Mouse (Mus musculus): ENCODE data around the gene Zfp422. TPM values are rescaled to one million over a fixed set of nuclear protein-coding genes. Genes with fewer than 3 reads are reported as not detected.
A peak's percentile ranks its signal among the peaks of the same experiment; 100 is the strongest.

Zfp422 gene
- polyA plus RNA-seq, 1 experiment from 2014 or later: 313 TPM

DNA sequence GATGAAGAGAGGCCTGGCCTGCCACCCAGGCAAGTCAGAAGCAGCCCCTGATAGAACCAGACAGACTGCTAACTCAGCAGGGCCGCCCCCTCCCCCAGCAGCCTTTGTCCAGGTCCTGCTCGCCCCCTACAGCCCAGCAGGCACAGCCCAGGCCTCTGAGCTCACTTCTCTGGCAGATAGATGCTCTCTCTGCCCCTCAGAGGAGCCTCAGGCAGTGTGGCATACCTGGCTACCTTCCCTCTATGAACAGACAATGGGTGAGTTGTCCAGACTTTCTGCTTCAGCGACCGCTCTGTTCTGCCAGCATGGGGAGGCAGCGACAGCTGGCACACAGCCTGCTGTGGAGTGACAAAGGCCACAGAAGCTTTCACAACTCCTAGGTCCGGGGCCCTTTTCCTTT lies 41.3 kb upstream of the Zfp422 start:
- Histone ChIP-seq H3K4me2 (replicated peaks; ENCODE audit: low read depth, low read length) (peak overlapping the region; percentile 3), H3K27me3 (ENCODE audit: control insufficient read depth, insufficient read depth, low read length) (no peaks in the 10 kb centered on the region), H3K27ac (ENCODE audit: low read depth, low read length) (peak overlapping the region; percentile 84), H3K36me3 (ENCODE audit: control insufficient read depth, insufficient read depth, low read length) (no peaks in the 10 kb centered on the region), H3K9ac (ENCODE audit: low read depth, low read length) (peak overlapping the region; percentile 33), H3K4me3 (ENCODE audit: low read depth, low read length) (no peak overlapping the region), H3K9me3 (ENCODE audit: control insufficient read depth, low read length) (no peaks in the 10 kb centered on the region), H3K4me1 (replicated peaks; ENCODE audit: control insufficient read depth, insufficient read depth, low read length) (peaks cover 21% of the 10 kb centered on the region)
- DNase-seq (ENCODE audit: low spot score) (peak; percentile 70), ATAC-seq (ENCODE audit: low FRiP score) (0 out of 2 replicates have a peak, but pooled peaks have one; percentile 8)
- 13% methylated on average over 6 of the region's 6 CpGs for WGBS

DNA sequence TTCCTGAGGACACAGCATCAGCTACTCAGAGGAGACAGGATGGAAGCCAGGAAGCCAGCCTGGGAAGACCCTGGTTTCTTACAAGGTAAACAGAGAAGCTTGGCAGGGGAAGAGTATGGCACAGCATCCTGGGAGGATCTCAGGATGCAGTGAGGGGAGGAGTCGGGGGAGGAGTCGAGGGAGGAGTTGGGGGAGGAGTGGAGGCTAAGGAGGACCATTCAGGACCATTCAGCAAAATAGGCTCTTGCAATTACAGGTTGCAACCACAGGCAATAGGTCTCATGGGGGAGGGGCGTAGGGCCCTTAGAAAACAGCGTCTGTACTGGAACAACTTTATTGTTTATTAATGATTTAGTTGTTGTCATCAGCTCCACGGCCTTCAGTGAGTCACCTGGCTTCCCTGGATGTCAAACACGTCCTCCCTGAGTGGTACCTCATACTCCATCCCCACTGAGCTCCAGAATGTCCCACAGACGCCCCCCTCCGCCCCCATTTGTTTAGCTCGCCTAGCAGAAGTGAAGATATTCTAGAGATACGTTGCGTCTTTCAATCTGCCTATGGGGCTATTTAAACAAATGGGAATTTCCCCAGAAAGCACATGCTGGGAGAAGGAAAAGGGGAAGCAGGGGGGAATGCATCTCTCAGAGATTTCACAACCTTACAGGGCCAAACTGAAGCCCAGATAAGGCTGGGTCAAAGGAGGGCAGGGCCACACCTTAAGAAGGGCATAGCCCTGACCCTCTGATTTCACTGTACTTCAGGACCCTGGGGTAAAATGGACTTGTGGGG lies 40.1 kb upstream of the Zfp422 start:
- no peak overlapping the region; the same call in 1 of the 2 replicates for H3K27ac ChIP-seq (ENCODE audit: low read depth, low read length)
- no peaks in the 10 kb centered on the region for H3K27me3 ChIP-seq (ENCODE audit: control insufficient read depth, insufficient read depth, low read length)
- H3K4me1 ChIP-seq (replicated peaks; ENCODE audit: control insufficient read depth, insufficient read depth, low read length): peaks cover 19% of the 10 kb centered on the region
- no peaks in the 10 kb centered on the region for H3K36me3 ChIP-seq (ENCODE audit: control insufficient read depth, insufficient read depth, low read length)
- H3K4me2 ChIP-seq (replicated peaks; ENCODE audit: low read depth, low read length): no peak overlapping the region; the same call in 1 of the 2 replicates
- 42% methylated on average over 11 of the region's 11 CpGs for WGBS
- peak; percentile 44 for DNase-seq (ENCODE audit: low spot score)
- H3K9ac ChIP-seq (ENCODE audit: low read depth, low read length): no peak overlapping the region
- ATAC-seq (ENCODE audit: low FRiP score): no peak
- H3K9me3 ChIP-seq (ENCODE audit: control insufficient read depth, low read length): no peaks in the 10 kb centered on the region
- no peak overlapping the region for H3K4me3 ChIP-seq (ENCODE audit: low read depth, low read length)

DNA sequence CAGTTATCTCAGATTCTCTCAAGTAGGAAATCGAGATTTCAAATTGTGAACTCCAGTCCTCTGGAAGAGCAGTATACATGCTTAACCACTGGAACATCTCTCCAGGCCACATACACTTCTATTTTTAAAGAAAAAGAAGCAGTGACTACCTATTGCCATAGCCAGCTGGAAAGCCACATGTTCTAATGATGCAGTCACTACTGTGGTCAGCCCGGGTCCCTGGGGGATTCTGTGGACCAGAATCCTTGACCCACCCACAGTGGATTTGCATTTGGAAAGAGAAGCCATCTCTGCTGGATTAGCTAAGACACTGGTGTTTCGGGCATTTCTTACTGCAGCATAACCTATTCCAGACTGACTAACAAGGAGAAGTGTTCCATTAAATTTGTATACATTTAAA lies 38.6 kb upstream of the Zfp422 start:
- H3K27ac ChIP-seq (ENCODE audit: low read depth, low read length): peak overlapping the region; percentile 24
- WGBS: 68% methylated on average over 3 of the region's 3 CpGs
- DNase-seq (ENCODE audit: low spot score): peak; percentile 51
- no peak for ATAC-seq (ENCODE audit: low FRiP score)
- no peak overlapping the region for H3K4me3 ChIP-seq (ENCODE audit: low read depth, low read length)
- H3K4me2 ChIP-seq (replicated peaks; ENCODE audit: low read depth, low read length): no peak overlapping the region
- H3K36me3 ChIP-seq (ENCODE audit: control insufficient read depth, insufficient read depth, low read length): no peaks in the 10 kb centered on the region
- no peaks in the 10 kb centered on the region for H3K27me3 ChIP-seq (ENCODE audit: control insufficient read depth, insufficient read depth, low read length)
- H3K9ac ChIP-seq (ENCODE audit: low read depth, low read length): no peak overlapping the region
- H3K4me1 ChIP-seq (replicated peaks; ENCODE audit: control insufficient read depth, insufficient read depth, low read length): peaks cover 19% of the 10 kb centered on the region
- no peaks in the 10 kb centered on the region for H3K9me3 ChIP-seq (ENCODE audit: control insufficient read depth, low read length)

DNA sequence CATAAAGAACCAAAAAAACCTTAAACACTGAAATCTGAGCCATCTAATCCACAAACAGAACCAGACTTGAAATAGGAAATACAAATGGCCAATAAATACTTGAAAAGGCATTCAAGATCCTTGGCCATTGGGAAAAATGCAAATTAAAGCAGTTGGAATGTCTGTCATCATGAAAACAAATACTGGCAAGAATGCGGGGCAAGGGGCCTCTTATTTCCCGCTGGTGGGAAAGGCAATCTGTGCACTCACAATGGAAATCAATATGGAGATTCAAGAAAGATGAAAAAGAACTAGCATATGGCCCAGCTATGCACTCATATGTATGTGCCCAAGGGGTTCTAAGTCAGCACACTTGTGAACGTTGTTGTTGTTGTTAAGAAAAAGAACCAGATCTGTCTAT lies 38.1 kb upstream of the Zfp422 start:
- peaks cover 19% of the 10 kb centered on the region for H3K4me1 ChIP-seq (replicated peaks; ENCODE audit: control insufficient read depth, insufficient read depth, low read length)

DNA sequence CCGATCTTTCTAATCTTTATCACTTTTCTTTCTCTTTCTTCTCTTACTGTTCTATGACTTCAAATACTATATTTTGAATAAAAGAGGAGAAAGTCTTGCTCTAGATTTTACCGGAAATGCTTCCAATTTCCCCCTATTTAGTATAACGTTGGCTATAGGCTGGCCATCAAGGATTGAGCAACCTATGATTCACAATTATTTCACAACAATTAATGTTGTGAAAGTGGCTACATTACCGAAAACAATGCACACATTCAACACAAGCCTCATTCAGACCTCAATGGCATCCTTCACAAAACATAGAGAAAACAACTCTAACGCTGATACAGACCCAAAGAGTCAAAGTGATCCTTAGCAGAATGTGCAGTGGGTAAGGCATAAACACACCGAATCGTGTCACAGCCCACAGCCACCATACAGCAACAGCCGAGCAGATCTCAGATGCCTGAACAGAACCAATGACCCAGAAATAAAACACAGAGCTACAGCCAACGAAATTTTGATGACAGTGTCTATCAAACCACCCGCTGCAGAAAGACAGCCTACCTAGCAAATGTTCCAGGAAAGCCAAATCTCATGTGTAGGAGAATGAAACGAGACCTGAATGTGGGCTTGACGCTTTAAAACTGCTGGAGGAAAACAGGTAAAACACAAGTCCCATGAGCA lies 37.4 kb upstream of the Zfp422 start:
- H3K36me3 ChIP-seq (ENCODE audit: control insufficient read depth, insufficient read depth, low read length): no peaks in the 10 kb centered on the region
- no peak overlapping the region for H3K4me3 ChIP-seq (ENCODE audit: low read depth, low read length)
- H3K9ac ChIP-seq (ENCODE audit: low read depth, low read length): no peak overlapping the region
- H3K27me3 ChIP-seq (ENCODE audit: control insufficient read depth, insufficient read depth, low read length): no peaks in the 10 kb centered on the region
- 70% methylated on average over 12 of the region's 12 CpGs for WGBS
- H3K4me2 ChIP-seq (replicated peaks; ENCODE audit: low read depth, low read length): peak overlapping the region; percentile 17; the same call in 1 of the 2 replicates
- no peaks in the 10 kb centered on the region for H3K9me3 ChIP-seq (ENCODE audit: control insufficient read depth, low read length)
- no peak for ATAC-seq (ENCODE audit: low FRiP score)
- DNase-seq (ENCODE audit: low spot score): no peak
- H3K27ac ChIP-seq (ENCODE audit: low read depth, low read length): peak overlapping the region; percentile 49; the same call in 1 of the 2 replicates
- H3K4me1 ChIP-seq (replicated peaks; ENCODE audit: control insufficient read depth, insufficient read depth, low read length): peaks cover 17% of the 10 kb centered on the region

More for the DNA sequence above, 38.1 kb upstream of the Zfp422 start:
- no peak overlapping the region for H3K9ac ChIP-seq (ENCODE audit: low read depth, low read length)
- 31% methylated on average over 3 of the region's 3 CpGs for WGBS
- ATAC-seq (ENCODE audit: low FRiP score): no peak
- H3K36me3 ChIP-seq (ENCODE audit: control insufficient read depth, insufficient read depth, low read length): no peaks in the 10 kb centered on the region
- DNase-seq (ENCODE audit: low spot score): peak; percentile 48
- peak overlapping the region; percentile 24 for H3K27ac ChIP-seq (ENCODE audit: low read depth, low read length)
- no peaks in the 10 kb centered on the region for H3K27me3 ChIP-seq (ENCODE audit: control insufficient read depth, insufficient read depth, low read length)
- no peak overlapping the region for H3K4me2 ChIP-seq (replicated peaks; ENCODE audit: low read depth, low read length)
- H3K9me3 ChIP-seq (ENCODE audit: control insufficient read depth, low read length): no peaks in the 10 kb centered on the region
- H3K4me3 ChIP-seq (ENCODE audit: low read depth, low read length): no peak overlapping the region

DNA sequence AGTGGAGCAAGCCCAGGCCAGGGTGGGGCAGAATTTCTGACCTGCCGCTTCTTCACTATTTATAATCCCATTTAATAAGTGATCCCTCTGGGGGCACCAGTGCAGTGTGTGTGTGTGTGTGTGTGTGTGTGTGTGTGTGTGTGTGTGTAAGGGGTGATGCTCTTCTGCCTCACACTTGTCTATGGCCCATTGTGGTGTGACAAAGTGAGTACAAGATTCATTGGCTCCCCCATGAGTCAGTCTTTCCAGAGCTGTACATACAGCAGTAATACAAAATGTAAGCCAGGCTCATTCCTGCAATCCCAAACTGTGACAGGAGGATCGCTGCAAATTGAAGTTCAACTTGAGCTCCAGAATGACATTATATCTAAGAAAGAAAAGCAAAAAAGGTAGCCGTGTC lies 36.0 kb upstream of the Zfp422 start:
- Histone ChIP-seq H3K36me3 (ENCODE audit: control insufficient read depth, insufficient read depth, low read length) (no peaks in the 10 kb centered on the region), H3K4me2 (replicated peaks; ENCODE audit: low read depth, low read length) (no peak overlapping the region), H3K9me3 (ENCODE audit: control insufficient read depth, low read length) (no peaks in the 10 kb centered on the region), H3K27me3 (ENCODE audit: control insufficient read depth, insufficient read depth, low read length) (no peaks in the 10 kb centered on the region), H3K9ac (ENCODE audit: low read depth, low read length) (0 out of 2 replicates have a peak overlapping the region, but pooled peaks have one; percentile 19), H3K4me3 (ENCODE audit: low read depth, low read length) (no peak overlapping the region), H3K27ac (ENCODE audit: low read depth, low read length) (no peak overlapping the region), H3K4me1 (replicated peaks; ENCODE audit: control insufficient read depth, insufficient read depth, low read length) (peaks cover 6% of the 10 kb centered on the region)
- ATAC-seq (ENCODE audit: low FRiP score) (no peak), DNase-seq (ENCODE audit: low spot score) (no peak)
- 81% methylated on average over 3 of the region's 3 CpGs for WGBS

DNA sequence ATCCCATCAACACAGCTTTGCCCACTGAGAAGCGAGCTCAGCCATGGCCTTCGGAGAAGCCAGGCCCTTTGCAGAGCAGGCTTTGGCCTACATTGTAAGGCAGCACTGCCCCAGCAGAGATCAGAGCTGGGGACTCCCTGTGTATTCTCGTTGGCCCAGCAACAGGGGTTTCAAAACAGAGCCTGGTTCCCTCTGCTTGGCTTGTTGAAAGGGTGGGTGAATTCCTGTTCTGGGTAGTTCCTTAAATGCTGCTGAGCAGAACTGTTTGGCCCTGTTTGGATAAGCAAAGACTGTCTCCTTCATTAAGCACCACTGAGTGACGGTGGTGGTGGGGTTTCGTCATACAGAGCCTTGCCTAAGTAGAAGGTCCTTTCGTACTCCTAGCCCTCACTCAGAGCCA lies 35.2 kb upstream of the Zfp422 start:
- ATAC-seq (ENCODE audit: low FRiP score): no peak
- Histone ChIP-seq H3K27ac (ENCODE audit: low read depth, low read length) (no peak overlapping the region), H3K9ac (ENCODE audit: low read depth, low read length) (no peak overlapping the region), H3K4me3 (ENCODE audit: low read depth, low read length) (no peak overlapping the region), H3K9me3 (ENCODE audit: control insufficient read depth, low read length) (no peaks in the 10 kb centered on the region), H3K4me1 (replicated peaks; ENCODE audit: control insufficient read depth, insufficient read depth, low read length) (peaks cover 3% of the 10 kb centered on the region), H3K27me3 (ENCODE audit: control insufficient read depth, insufficient read depth, low read length) (no peaks in the 10 kb centered on the region), H3K36me3 (ENCODE audit: control insufficient read depth, insufficient read depth, low read length) (no peaks in the 10 kb centered on the region), H3K4me2 (replicated peaks; ENCODE audit: low read depth, low read length) (no peak overlapping the region)
- DNase-seq (ENCODE audit: low spot score): no peak
- WGBS: 78% methylated on average over 6 of the region's 6 CpGs

DNA sequence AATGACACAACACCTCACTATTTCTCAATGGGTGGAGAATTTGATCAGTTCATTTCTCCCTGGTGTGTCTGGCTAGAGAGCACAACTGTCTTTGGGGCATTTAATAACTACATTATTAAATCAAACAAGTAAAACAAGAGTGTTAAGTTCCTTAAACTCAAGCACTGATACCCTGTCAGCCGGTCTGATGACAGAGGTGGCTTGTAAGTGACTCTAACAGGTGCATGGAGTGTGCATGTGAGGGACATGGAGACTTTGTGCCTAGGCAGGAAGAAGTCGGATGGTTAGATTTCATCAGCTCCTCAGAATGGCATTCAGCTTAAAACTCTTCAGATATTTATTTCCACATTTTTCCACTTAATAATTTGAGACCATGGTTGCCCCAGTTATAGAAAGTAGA lies 34.6 kb upstream of the Zfp422 start:
- no peak overlapping the region for H3K27ac ChIP-seq (ENCODE audit: low read depth, low read length)
- ATAC-seq (ENCODE audit: low FRiP score): no peak
- 89% methylated on average over 2 of the region's 2 CpGs for WGBS
- H3K4me2 ChIP-seq (replicated peaks; ENCODE audit: low read depth, low read length): no peak overlapping the region
- no peaks in the 10 kb centered on the region for H3K9me3 ChIP-seq (ENCODE audit: control insufficient read depth, low read length)
- no peaks in the 10 kb centered on the region for H3K36me3 ChIP-seq (ENCODE audit: control insufficient read depth, insufficient read depth, low read length)
- peaks cover 2% of the 10 kb centered on the region; the same call in 1 of the 2 replicates for H3K4me1 ChIP-seq (replicated peaks; ENCODE audit: control insufficient read depth, insufficient read depth, low read length)
- H3K27me3 ChIP-seq (ENCODE audit: control insufficient read depth, insufficient read depth, low read length): no peaks in the 10 kb centered on the region
- H3K9ac ChIP-seq (ENCODE audit: low read depth, low read length): no peak overlapping the region
- H3K4me3 ChIP-seq (ENCODE audit: low read depth, low read length): no peak overlapping the region
- no peak for DNase-seq (ENCODE audit: low spot score)
